Mouse (Mus musculus) myocyte (in vitro differentiated cells): ENCODE measurements around the gene Haghl. TPM values are rescaled to one million over a fixed set of nuclear protein-coding genes. Genes with fewer than 3 reads are reported as not detected.

ENCODE experiments used
- H3K27me3 ChIP-seq: one replicate; pipeline ENCODE4 v1.6.1; 2011; ENCODE audit not compliant: control insufficient read depth, insufficient read depth, insufficient read length
- H3K36me3 ChIP-seq: one replicate; pipeline ENCODE4 v1.6.1; 2011; ENCODE audit not compliant: control insufficient read depth, insufficient read depth
- H3K4me2 ChIP-seq: one replicate; pipeline ENCODE4 v1.6.1; 2011; ENCODE audit warnings: low read depth, control low read depth
- H3K4me3 ChIP-seq: one replicate; pipeline ENCODE4 v1.5.1; 2011; ENCODE audit warnings: mild to moderate bottlenecking, control low read depth, moderate library complexity
- H3K79me2 ChIP-seq: one replicate; pipeline ENCODE4 v1.6.1; 2011; ENCODE audit not compliant: control insufficient read depth, insufficient read depth
- H3ac ChIP-seq: one replicate; pipeline ENCODE4 v1.6.1; 2011; ENCODE audit not compliant: control insufficient read depth, insufficient read length
- CEBPB ChIP-seq: IDR thresholded peaks from 2 replicates; pipeline ENCODE4 v1.6.1; 2011; ENCODE audit warnings: mild to moderate bottlenecking, moderate library complexity; ENCODE audit not compliant: poor library complexity, insufficient read depth, severe bottlenecking
- E2F4 ChIP-seq: IDR thresholded peaks from one replicate; pipeline ENCODE4 v1.6.1; 2011; ENCODE audit warnings: mild to moderate bottlenecking, control low read depth, moderate library complexity; ENCODE audit not compliant: insufficient read depth
- MAX ChIP-seq: IDR thresholded peaks from one replicate; pipeline ENCODE4 v1.6.1; 2011; ENCODE audit warnings: low read depth, mild to moderate bottlenecking, control low read depth
- MYOD1 ChIP-seq, 3 experiments: IDR thresholded peaks; one replicate each; pipeline ENCODE4 v1.6.1; 2011; ENCODE audit warnings: control low read depth in 2 of 3, low read depth in 2 of 3, mild to moderate bottlenecking in 2 of 3, moderate library complexity in 1 of 3; ENCODE audit not compliant: insufficient read length in 2 of 3, control insufficient read depth in 1 of 3
- MYOG ChIP-seq, 3 experiments: IDR thresholded peaks; one replicate each; pipeline ENCODE4 v1.6.1; 2011; ENCODE audit warnings: control low read depth in 2 of 3, low read depth in 2 of 3, mild to moderate bottlenecking in 2 of 3; ENCODE audit not compliant: insufficient read length in 2 of 3, control insufficient read depth in 1 of 3, insufficient read depth in 1 of 3
- POLR2A ChIP-seq: IDR thresholded peaks from one replicate; pipeline ENCODE4 v1.6.1; 2011; ENCODE audit warnings: low read depth, mild to moderate bottlenecking, control low read depth, moderate library complexity; ENCODE audit not compliant: insufficient read length
- POLR2AphosphoS2 ChIP-seq: IDR thresholded peaks from one replicate; pipeline ENCODE4 v1.6.1; 2011; ENCODE audit warnings: low read depth, control low read depth; ENCODE audit not compliant: insufficient read length
- REST ChIP-seq: IDR thresholded peaks from one replicate; pipeline ENCODE4 v1.6.1; 2011; ENCODE audit warnings: mild to moderate bottlenecking, control low read depth, moderate library complexity; ENCODE audit not compliant: insufficient read depth, insufficient read length
- SRF ChIP-seq: IDR thresholded peaks from one replicate; pipeline ENCODE4 v1.6.1; 2011; ENCODE audit warnings: low read depth; ENCODE audit not compliant: control insufficient read depth, insufficient read length
- TCF12 ChIP-seq: IDR thresholded peaks from one replicate; pipeline ENCODE4 v1.6.1; 2011; ENCODE audit warnings: mild to moderate bottlenecking, control low read depth; ENCODE audit not compliant: poor library complexity, insufficient read depth, severe bottlenecking
- TCF3 ChIP-seq: IDR thresholded peaks from one replicate; pipeline ENCODE4 v1.6.1; 2011; ENCODE audit warnings: low read depth, control low read depth; ENCODE audit not compliant: insufficient read length
- USF1 ChIP-seq: IDR thresholded peaks from one replicate; pipeline ENCODE4 v1.6.1; 2011; ENCODE audit warnings: low read depth, mild to moderate bottlenecking, control low read depth, moderate library complexity
- polyA plus RNA-seq: library from polyadenylated mRNA; unstranded; fragments of >200 nt; fragmentation: generic; extraction: Trizol; gene quantifications from one replicate; pipeline ENCODE4 v1.2.1, GENCODE M21; 2012; ENCODE audit warnings: missing spikeins

The Haghl gene
- polyA plus RNA-seq, 1 experiment, result 29.8 TPM

GRCm38 (mm10) chr17:25786280-25786679 lies 807 bp upstream of the Haghl start, which contains the start of gene Ccdc78:
Gene Ccdc78 (plus strand): TSS chr17:25786580.
- Histone ChIP-seq H3K36me3 (peaks cover 4% of the 10 kb centered on the region), H3K27me3 (no peaks in the 10 kb centered on the region), H3ac (peak within 1 kb of the TSS; percentile 0), H3K4me3 (peak within 1 kb of the TSS; percentile 52), H3K4me2 (peak within 1 kb of the TSS; percentile 97), H3K79me2 (no peaks in the 10 kb centered on the region)
- no peak for TF ChIP-seq POLR2A
- TF ChIP-seq E2F4, result no peak
- no peak for TF ChIP-seq POLR2AphosphoS2
- TF ChIP-seq CEBPB, result no peak
- no peak for TF ChIP-seq TCF3

- Histone ChIP-seq H3K36me3 (peaks cover 4% of the 10 kb centered on the region), H3ac (no peak overlapping the region), H3K27me3 (no peaks in the 10 kb centered on the region), H3K4me2 (peak overlapping the region; percentile 97), H3K79me2 (no peaks in the 10 kb centered on the region), H3K4me3 (peak overlapping the region; percentile 52)
- no peak for TF ChIP-seq CEBPB
- no peak for TF ChIP-seq POLR2A
- no peak for TF ChIP-seq E2F4
- no peak for TF ChIP-seq MAX
- no peak for TF ChIP-seq TCF3
- no peak for TF ChIP-seq MYOD1 (IDR thresholded peaks at IDR 0.05; ENCODE audit: control insufficient read depth in 1 of 3, insufficient read length in 2 of 3, low read depth in 2 of 3)
- peak; percentile 37 for TF ChIP-seq POLR2AphosphoS2
- no peak for TF ChIP-seq TCF12
Observed at GRCm38 (mm10) chr17:25783861-25784574, 1.5 kb downstream of the Haghl start.

- no peak overlapping the region for H3K4me2 ChIP-seq
- TF ChIP-seq TCF3 (no peak), MYOG (IDR thresholded peaks at IDR 0.05; ENCODE audit: control insufficient read depth in 1 of 3, insufficient read depth in 1 of 3, insufficient read length in 2 of 3, low read depth in 2 of 3) (no peak), POLR2A (peak; percentile 2), POLR2AphosphoS2 (no peak), TCF12 (no peak), MYOD1 (IDR thresholded peaks at IDR 0.05; ENCODE audit: control insufficient read depth in 1 of 3, insufficient read length in 2 of 3, low read depth in 2 of 3) (no peak), CEBPB (no peak)
- H3ac ChIP-seq, result no peak overlapping the region
- peaks cover 4% of the 10 kb centered on the region for H3K36me3 ChIP-seq
- no peaks in the 10 kb centered on the region for H3K79me2 ChIP-seq
- H3K27me3 ChIP-seq, result no peaks in the 10 kb centered on the region
- no peak overlapping the region for H3K4me3 ChIP-seq
Observed at GRCm38 (mm10) chr17:25783086-25783485, 2.4 kb downstream of the Haghl start.

DNA sequence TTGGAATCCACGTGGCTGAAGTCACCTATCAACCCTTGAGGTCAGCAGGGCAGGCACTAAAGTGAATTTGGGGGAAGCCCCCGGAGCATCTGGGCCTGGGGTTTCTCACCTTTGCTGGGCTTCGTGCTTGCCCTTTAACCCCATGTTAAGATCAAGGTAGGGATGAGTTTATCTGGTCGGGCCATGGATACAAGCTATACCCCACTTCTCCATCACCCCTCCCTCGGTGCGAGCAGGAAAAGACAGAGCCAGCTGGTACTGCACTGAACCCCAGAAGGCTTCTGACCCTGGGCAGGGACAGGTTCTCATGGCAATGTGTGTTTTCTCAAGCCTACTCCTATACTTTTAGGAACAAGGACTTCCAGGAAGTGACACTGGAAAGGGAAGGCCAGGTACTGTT lies 4.1 kb downstream of the Haghl start:
- Histone ChIP-seq H3K4me3 (no peak overlapping the region), H3K36me3 (peaks cover 4% of the 10 kb centered on the region), H3K79me2 (no peaks in the 10 kb centered on the region), H3ac (no peak overlapping the region), H3K27me3 (no peaks in the 10 kb centered on the region), H3K4me2 (no peak overlapping the region)
- TF ChIP-seq MYOD1 (IDR thresholded peaks at IDR 0.05; ENCODE audit: control insufficient read depth in 1 of 3, insufficient read length in 2 of 3, low read depth in 2 of 3), result no peak
- no peak for TF ChIP-seq POLR2A
- TF ChIP-seq USF1, result no peak
- TF ChIP-seq TCF12, result no peak
- no peak for TF ChIP-seq TCF3
- TF ChIP-seq POLR2AphosphoS2, result no peak
- no peak for TF ChIP-seq CEBPB
- no peak for TF ChIP-seq E2F4
- TF ChIP-seq REST, result no peak
- TF ChIP-seq MYOG (IDR thresholded peaks at IDR 0.05; ENCODE audit: control insufficient read depth in 1 of 3, insufficient read depth in 1 of 3, insufficient read length in 2 of 3, low read depth in 2 of 3), result no peak
- TF ChIP-seq MAX, result no peak
- no peak for TF ChIP-seq SRF

GRCm38 (mm10) chr17:25777948-25778347 lies 7.5 kb downstream of the Haghl start:
- H3K79me2 ChIP-seq, result peaks cover 8% of the 10 kb centered on the region
- H3K4me2 ChIP-seq, result no peak overlapping the region
- TF ChIP-seq MYOD1 (IDR thresholded peaks at IDR 0.05; ENCODE audit: control insufficient read depth in 1 of 3, insufficient read length in 2 of 3, low read depth in 2 of 3), result no peak
- no peak for TF ChIP-seq E2F4
- TF ChIP-seq TCF12, result no peak
- no peak for TF ChIP-seq POLR2AphosphoS2
- TF ChIP-seq REST, result no peak
- TF ChIP-seq SRF, result no peak
- no peak for TF ChIP-seq POLR2A
- TF ChIP-seq USF1, result no peak
- no peak for TF ChIP-seq TCF3
- TF ChIP-seq MAX, result no peak
- no peak for TF ChIP-seq MYOG (IDR thresholded peaks at IDR 0.05; ENCODE audit: control insufficient read depth in 1 of 3, insufficient read depth in 1 of 3, insufficient read length in 2 of 3, low read depth in 2 of 3)
- no peak overlapping the region for H3ac ChIP-seq
- no peak overlapping the region for H3K4me3 ChIP-seq
- H3K36me3 ChIP-seq, result peaks cover 4% of the 10 kb centered on the region
- H3K27me3 ChIP-seq, result no peaks in the 10 kb centered on the region
